Mouse (Mus musculus) lung, postnatal 0 days (tissue): Measurements from ENCODE around the gene Mylk4.

Experiments
- CTCF ChIP-seq: IDR thresholded peaks from 2 replicates; pipeline ENCODE4 v1.5.1; 2016; ENCODE audit warnings: antibody characterized with exemption, mild to moderate bottlenecking
- EP300 ChIP-seq: IDR thresholded peaks from 2 replicates; pipeline ENCODE4 v1.6.1; 2016; ENCODE audit warnings: antibody characterized with exemption, mild to moderate bottlenecking, control low read depth

DNA sequence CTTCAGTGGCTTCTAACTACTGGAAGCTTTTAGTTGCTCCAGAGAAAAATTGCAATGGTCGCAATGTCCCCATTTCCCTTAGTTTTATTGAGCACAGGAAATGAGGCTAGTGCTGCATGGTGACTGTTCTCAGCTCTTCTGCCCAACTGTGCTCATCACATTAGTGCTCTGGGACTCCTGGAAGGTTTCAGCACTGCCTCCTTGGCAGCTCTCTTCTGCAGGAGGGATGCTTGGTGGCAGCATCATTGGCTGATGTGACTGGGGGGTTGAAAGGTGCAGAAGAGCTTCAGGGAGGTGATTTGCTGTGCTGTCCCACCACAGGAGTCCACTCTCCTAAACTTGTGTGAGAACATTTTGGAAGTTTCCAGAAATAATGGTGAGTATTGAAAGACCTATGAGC, 84.4 kb downstream of the Mylk4 start:
- TF ChIP-seq CTCF (no peak), EP300 (no peak)
